Mouse (Mus musculus) WW6 (cell line): ENCODE results near the gene Cap1.
A peak's percentile ranks its signal among the peaks of the same experiment; 100 is the strongest.
"Not testable (repeated sequence)": the region's sequence is repeated elsewhere in the genome, so short reads cannot be mapped to it uniquely, and the experiment has no call there.

ENCODE experiments used
- DNase-seq: peaks from one replicate; pipeline ENCODE4 v3.0.0-alpha.2; 2013; ENCODE audit warnings: low read depth, low spot score

Cap1 gene

DNA sequence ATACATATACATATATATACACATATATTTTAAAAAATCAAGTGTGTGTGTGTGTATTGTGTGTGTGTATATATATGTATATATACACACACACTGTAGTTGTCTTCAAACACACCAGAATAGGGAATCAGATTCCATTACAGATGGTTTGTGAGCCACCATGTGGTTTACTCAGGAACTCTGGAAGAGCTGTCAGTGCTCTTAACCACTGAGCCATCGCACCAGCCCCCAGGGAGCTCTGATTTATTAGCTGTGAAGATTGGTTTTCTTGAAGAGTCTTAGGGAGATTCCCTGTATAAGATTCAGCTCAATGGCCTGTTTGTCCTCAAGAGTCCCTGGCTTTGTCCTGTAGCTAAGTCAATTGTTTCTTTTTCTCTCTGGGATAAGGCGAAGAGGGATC, 47.9 kb downstream of the Cap1 start:
- DNase-seq: no peak

DNA sequence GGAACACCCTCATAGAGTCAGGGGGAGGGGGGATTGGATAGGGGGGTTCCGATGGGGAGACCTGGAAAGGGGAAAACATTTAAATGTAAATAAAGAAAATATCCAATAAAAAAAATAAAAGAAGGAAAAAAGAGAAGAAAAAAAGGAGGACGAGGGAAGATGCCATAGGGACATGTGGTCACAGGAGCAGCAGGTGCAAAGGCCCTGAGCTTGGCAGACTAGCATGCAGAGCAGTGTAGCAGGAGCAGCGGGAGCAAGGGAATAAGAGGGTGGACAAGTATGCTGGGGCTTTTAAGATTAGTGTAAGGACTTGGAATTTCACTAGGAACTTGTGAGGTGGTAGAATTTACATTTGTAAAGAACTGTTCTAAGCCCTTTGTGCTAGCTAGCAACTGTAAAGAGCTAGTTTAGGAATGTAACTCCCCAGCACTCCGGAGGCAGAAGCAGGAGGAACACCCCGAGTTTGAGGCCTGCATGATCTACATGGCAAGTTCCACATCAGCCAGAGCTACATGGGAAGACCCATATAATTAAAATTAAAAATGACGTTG, 48.6 kb downstream of the Cap1 start:
- no peak for DNase-seq

DNA sequence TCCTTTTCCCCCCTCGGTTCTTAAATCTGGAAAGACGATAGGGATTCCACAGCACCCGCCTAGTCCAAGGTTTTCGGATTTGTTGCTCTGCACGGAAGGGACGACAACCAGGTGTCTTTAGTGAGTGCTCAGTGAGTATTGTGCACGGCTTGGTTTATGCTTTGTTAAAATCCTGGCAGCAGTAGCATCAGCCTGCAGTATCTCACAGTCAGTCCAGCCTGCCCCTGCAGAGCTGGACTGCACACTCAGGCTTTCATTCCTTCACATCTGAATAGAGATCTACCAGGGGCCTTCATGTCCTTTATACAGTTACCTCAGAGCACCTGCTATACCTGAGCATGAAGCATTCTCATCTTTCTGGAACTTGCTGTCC, 49.5 kb downstream of the Cap1 start:
- DNase-seq: no peak

DNA sequence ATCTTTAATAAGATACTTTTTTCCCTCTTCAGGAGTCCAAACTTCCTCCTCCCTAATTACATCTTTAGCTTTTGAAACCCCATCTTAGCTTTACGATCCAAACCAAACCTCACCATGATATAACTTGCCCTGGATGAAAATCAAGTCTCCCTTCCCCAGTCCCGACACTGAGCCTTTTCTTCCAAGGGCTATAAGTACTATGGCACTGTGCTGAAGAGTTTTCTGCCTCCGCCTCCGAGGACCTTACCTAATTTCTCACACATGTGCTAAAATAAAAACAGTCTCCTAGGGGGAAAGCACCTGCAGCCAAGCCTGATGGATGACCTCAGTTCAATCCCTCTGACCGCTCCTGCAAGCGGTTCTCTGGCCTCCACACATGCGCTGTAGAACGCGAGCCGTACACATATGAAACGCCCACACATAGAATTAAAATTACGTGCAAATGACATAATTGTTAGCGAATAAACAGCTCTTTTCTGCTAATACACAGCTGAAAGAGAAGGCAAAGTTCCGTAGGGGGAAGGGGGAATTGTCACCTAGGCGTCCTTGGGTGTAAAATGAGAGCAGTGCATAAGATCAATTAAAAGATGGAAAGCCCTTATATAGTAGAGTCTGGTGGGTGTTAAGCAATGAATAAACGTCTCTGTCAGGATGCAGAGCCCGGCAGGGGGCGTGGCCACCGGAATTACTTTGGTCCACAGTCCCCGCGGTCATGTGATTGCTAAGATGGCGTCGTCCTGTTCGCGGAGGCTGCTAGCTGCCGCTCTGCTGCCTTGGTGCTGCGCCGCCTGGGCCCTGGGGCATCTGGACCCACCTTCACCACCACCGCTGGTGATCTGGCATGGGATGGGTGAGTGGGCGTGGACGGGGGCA, 50.1 kb downstream of the Cap1 start, which contains the start of gene Ppt1:
Gene Ppt1, plus strand, starts transcription at position 713 of the 873 bp plus-strand sequence.
- DNase-seq: peak; percentile 59

DNA sequence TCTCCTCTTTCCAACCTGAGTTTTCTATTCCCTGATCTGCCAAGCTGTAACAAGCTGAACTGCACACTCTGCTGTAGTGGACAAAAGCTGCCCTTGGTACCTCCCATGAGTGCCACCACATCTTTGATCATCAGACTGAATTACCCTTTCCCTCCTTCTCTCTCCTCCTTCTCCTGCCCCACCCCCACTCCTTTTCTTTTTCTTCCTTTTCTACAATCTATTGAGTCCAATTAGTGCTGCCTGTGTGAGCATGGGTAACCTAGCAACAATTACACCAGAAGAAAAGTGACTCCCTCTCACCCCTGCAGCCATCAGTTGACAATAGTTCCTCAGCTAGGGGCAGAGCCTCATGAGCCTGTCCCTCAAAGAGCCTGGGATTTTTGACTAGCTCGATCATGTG, 54.0 kb downstream of the Cap1 start:
- no peak for DNase-seq

DNA sequence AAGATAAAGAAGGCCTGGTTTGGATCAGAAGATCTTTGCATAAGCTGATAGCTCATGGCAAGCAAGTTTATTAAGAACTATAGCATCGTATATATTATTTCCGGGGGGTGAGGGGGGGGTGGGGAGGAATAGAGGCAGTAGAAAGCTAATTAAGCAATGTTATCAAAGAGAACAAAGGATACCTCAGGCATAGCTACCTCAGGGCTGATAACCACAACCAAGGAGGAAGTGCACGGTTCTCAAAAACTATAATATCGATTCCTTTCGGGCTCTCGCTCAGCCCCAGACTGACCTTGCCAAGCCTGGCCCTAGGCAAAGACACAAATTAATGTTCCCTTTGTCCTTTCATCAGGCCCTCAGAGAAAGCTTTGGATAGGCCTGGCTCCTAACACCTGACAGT, 56.5 kb downstream of the Cap1 start:
- no peak for DNase-seq

DNA sequence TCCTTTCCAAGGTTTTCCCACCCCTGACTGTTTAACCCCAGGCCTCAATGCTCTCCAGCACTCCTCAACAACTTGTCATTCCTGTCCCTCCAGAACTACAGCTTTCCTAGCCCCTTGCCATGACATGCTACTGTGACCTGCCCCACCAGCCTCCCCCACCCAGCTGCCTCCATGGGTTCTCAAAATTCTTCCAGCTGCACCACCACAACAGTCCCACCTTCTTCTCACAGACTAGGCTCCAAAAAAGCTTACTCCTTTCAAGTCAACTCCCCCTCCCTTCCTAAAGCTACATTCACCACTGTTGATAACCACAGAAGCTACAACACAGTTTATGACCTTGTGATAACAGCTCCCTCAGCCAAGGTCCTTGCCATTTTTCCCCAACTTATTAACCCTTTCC, 58.2 kb downstream of the Cap1 start:
- no peak for DNase-seq

DNA sequence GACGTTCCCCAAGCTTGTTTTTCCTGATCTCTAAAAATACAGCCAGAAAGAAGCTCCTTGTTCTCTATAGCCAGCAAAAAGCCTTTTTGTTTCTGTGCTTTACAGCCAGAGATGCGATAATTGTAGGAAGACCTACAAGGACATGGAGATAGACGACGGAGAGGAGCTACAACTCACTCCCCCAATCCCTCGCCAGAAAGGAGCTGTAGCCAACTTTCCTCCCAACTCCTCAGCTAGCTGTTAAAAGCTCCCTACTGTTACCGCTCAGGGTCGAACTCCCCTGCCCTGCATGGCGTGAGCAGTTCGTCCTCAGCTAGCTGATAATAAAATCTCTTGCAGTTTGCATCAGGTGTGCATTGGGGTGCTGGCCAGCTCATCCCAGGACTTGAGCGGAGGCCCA, 64.9 kb downstream of the Cap1 start:
- DNase-seq: not testable (repeated sequence)

DNA sequence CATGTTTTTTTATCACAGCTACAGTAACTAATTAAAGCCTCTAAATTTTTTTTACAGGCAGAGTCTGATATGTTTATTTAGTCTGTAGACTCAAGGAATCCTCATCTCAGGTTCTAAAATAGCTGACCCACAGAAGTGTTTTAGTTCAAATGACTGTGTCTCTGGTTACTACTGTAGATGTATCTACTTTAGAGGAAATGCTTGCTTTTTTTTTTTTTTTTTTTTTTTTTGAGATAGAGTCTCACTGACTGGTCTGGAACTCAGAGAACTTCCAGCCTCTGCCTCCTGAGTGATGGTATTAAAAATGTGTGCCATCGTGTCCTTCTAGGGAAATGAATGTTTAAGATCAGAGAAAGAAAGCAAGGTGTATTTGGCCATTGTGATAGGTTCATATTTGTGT, 69.7 kb downstream of the Cap1 start:
- no peak for DNase-seq

DNA sequence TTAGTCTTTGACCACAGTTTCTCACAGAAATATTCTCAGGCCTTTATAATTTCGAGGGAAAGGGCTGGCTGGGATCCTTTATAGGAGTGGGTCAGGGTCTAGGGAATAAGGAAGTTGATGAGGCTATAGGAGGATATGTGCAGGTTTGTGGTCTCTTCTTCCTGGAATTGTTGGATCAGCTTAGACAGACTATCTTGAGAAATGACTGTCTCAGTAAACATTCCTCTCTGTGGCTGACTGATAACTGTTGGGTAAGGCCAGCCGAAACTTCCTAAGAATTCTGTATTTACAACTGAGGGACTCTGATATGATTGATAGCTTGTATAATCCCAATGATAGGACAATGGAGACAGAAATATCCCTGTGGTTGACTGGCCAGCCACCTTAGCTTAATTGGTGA, 74.0 kb downstream of the Cap1 start:
- DNase-seq: no peak

DNA sequence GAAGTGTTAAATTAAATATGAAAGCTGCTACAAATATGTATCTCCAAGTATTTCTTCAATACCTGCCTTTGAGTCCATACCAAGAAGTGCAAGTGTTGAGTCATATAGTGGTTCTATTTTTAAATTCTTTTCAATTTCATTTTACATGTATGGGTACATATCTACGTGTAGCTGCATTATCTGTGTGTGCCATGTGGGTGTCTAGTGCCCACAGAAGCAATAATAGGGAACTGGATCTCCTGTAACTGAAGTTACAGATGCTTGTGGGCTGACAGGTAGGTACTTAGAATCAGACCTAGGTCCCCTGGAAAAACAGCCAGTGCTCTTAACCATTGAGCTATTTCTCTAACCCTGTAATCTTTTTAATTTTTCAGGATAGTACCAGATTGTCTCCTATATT, 74.7 kb downstream of the Cap1 start:
- no peak for DNase-seq
